Mouse (Mus musculus) urinary bladder, adult 18-20 months (tissue): ENCODE measurements around the gene Sdf4.

Experiments used
- DNase-seq, 2 experiments: peaks; one replicate each; pipeline ENCODE4 v3.0.0; 2022; ENCODE audit warnings: low spot score in 2 of 2, mixed read lengths in 2 of 2

The Sdf4 gene

DNA sequence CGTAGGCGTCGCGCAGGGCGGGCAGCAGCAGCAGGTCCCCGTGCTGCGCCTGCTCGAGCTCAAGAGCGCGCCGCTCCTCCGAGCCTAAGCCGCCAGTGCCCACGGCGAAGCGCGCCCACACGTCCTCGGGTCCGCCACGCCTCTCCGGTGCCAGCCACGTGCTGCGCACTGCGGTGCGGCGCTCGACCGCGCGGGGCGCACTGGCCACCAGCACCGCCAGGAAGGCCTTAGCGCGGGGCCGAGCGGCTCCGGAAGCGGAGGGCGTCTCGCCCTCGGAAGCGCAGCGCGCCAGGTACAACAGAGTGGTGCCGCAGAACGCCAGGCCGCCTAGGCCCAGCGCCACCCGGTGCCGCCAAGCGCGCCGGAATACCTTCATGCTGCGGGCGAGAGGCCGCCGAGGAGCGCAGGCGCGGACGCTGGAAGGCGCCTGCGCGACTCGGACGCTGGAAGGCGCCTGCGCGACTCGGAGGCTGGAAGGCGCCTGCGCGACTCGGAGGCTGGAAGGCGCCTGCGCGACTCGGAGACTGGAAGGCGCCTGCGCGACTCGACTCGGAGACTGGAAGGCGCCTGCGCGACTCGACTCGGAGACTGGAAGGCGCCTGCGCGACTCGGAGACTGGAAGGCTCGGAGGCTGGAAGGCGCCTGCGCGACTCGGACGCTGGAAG lies at the start of gene Sdf4, which contains the start of gene B3galt6:
Gene Sdf4 (plus strand): TSS at position 632 of the 665 bp plus-strand sequence.
Gene B3galt6 (minus strand): TSS at position 409 of the 665 bp plus-strand sequence.
- peak; percentile 68 to 87 for DNase-seq

DNA sequence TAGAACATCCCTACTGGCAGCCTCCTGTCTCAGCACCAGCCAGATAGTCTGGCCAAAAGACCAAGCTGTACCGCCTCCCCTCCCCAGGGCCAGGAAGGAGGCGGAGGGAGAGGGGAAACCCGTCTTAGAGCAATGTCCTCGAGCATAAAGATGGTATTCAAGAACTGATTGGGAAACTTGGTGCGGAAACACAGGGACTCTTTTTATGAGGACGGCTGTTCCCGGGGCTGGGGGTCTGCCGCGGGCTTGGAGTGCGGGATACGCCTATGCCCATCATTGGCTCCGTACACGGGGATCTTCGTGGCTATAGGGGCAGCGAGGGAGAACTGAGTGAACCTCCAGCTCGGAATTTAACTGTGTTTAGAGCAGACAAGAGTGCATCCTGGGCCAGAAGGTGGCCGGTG lies 49.6 kb upstream of the Sdf4 start:
- DNase-seq: peak in 1 of 2 experiments; percentile 19

DNA sequence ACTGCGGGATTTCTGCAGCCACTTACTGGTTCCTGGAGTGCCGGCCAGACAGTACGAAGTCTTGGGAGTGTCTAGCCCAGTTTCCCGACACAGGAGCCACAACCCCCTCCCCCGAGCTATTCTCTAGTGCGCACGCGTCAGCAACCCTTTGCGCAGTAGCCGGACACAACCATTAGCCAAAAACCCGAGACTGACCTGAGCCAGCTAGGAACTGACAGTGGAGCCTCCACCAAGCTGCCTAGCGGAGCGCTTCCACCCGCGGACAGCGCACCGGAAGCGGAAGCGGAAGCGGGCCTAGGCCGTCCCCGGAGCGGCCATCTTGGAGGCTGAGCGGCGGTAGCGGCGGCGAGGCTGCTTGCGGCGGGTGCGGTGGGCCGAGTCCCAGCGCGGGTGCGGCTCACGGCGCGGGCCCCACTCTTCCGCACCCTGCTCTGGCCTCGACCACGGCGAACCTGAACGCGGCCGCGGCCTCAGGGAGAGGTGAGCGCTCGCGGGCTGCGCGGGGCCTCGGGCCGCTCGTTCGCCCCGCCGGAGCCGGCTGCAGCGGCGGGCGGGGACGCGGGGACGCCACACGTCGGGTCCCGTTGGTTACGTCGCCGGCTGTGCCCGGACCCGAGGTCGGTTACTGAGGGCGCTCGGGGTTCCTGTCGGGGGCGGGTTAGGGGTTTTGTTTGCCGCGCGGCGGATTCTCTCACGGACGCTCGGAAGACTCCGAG lies 49.0 kb upstream of the Sdf4 start, which contains the start of gene Ube2j2:
Gene Ube2j2 (plus strand): TSS at position 298 of the 716 bp plus-strand sequence.
- DNase-seq: peak; percentile 96 to 100

DNA sequence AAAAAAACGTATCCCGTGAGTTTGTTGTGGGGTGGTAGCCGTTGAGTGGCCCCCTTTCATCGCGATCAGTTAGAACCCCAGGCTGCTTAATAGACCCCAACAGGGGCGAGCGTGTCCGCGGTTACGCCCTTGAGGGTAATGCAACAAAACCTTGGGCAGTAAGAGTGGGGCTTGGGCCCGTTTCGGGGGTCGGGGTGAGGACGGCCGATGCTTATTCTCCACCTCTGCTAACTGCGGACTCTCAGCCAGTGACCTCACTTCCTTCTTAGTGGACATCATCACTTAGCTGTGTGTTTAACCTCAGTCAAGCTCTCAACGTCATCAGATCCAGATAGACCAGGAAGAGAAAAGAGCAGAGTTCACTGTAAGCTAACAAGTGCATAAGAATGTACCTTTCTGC lies 48.4 kb upstream of the Sdf4 start:
- DNase-seq: no peak

DNA sequence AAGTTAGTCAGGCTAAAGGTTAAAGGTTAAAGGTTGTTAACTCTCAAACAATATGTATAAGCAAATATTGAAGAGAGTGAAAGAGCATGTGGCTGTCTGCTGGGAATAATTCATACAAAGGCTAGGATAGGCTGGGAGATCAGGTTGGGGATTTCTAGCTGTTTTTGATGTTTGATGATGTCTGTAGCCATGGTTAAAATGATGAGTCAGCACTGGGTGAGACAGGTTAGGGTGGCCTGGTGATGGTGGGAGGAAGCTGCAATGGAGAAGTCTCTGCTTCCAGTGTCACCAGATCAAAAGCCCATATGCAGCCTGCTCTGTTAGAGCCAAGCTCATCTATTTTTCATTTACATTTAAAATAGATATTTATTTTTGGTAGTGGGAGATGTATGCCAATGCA lies 45.6 kb upstream of the Sdf4 start:
- DNase-seq: no peak

DNA sequence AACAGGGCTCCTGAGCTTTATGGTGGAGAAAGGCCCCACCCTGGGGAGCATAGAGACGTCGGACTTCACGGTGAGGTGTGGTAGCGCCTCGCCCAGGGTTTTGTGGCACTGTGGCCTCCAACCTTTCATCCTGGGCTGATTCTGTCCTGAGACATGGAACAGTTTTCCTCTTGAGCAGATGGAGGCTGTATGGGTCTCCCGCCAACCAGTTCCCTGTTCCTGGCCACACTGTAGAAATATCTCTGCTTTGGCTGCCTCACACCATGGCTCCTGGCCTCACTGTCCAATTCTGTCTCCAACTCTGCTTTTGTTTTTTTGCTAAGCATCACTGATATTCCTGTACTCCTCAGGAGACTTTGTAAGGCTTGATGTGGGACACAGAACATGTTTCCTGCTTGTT lies 37.2 kb upstream of the Sdf4 start:
- no peak for DNase-seq

DNA sequence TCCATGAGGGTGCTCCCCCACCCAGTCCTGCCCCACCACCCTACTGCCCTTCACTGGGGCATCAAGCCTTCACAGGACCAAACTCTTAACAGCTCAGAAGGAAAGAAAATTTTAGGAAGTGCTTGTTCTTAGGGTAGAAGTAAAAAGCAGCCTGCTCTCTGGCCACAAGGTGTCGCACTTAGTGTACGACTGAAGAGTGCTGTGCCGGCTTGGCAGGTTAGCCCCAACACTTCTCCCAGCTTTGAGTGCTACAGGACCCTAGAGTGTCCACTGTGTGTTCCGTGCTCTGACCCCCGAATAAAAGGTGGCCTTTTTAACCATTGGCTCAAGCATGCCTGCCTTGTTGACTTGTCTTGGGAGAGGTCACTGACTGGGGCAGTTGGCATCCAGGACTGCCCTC lies 33.4 kb upstream of the Sdf4 start:
- peak; percentile 36 to 45 for DNase-seq

DNA sequence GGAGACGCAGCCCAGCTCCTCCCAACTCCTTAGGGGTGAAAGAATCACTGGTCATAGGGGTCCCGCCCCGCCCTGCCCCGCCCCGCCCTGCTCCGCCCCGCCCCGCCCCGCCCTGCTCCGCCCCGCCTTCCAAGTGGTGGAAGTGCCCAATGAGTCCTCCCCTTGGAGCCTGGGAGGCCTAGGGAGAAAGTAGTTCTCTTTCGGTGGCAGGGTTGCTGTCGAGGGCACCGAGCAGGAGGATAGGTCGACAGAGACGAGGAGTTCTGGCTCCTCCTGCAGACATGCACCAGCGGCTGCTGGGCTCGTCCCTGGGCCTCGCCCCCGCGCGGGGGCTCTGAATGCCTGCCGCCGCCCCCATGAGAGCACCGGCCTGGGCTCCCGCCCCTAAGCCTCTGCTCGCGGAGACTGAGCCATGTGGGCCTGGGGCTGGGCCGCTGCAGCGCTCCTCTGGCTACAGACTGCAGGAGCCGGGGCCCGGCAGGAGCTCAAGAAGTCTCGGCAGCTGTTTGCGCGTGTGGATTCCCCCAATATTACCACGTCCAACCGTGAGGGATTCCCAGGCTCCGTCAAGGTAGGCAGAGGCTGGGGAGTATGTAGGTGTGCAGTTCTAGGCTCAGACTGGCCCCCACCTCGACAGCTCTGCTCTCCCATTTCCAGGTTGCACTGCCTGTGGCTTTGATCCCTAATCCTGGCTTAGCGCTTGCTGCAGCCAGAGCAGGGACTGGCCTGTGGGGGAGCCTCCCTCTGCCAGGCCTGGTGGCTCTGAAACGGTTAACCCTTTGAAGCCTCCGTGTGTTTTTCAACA lies 30.3 kb upstream of the Sdf4 start, which contains the start of gene C1qtnf12:
Gene C1qtnf12 (plus strand): TSS at position 152 of the 805 bp plus-strand sequence.
- peak; percentile 31 to 38 for DNase-seq

DNA sequence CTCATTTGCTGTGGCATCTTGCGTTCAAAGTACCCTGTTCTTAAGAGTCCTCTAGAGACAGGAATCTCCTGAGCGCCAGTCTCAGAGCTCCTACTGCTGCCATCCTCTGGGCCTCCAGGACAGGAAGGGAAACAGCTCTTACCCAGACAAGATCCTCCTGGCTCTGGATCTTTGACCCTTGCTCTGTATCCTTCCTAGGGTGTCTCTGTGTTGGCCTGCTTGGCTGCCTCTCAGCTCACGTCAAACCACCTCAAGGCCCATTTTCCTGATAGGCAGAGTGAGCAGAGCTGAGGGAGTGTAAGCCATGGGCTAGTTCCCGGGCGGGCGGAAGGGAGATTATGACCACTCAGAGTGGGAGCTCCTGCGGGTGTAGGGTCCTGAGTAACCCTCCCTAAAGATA lies 29.6 kb upstream of the Sdf4 start:
- DNase-seq: no peak

DNA sequence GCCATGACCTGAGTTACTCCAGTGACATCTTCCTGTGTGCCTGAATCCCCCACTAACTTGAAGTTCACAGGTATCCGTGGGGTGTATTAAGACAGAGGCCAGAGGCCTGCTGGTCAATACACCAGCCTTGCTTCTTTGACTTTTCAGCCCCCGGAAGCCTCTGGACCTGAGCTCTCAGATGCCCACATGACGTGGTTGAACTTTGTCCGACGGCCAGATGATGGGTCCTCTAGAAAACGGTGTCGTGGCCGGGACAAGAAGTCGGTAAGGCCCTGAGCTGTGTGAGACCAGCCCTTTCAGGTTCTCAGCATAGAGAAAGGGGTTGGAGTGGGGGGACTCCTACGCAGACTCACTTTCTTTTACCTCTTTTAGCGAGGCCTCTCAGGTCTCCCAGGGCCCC lies 28.3 kb upstream of the Sdf4 start:
- no peak for DNase-seq

DNA sequence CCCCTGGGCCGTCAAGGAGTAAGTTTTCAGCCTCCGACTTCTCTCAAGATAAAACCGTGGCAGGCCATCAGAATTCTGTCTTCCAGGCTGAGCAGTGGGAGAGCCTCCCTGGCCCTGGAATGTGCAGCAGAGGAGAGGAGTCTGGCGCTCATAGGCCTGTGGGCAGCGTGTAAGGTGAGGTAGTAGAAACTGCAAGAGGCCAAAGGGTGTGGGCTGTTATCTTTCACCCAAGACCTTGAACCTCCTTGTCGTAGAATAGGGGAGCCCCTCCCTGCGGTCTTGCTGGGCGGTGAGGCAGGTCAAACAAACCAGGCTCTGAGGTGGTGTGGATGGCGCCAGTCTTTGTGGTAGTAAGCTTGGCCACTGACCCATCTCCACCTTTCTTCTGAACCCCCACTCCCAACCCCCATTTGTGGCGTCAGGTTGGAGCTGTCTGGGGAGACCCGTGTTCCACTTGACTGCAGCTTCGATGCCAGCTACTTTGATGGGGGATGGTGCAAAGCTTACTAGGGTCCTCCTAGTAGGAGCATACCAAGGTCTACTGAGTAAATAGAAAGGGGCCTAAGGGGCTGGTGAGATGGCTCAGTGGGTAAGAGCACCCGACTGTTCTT lies 23.5 kb upstream of the Sdf4 start:
- DNase-seq: no peak

DNA sequence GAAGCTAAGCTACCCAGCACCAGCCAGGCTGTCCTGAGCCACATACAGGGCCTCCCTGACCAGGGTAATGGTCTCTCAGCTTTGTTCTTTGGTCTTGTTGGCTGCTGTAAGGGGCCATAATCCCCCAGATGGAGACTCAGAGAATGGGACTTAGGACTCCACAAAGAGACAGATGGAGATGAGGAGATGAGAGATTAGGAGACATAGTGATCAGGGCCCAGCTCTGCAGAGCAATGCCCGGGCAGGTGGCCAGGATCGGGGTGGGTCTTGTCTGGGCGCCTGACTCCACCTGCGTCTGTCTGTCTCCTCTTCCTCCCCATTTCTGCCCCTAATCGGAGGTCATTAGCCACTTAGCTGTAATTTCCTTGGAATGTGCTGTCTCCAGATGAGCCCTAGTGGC lies 22.4 kb upstream of the Sdf4 start:
- DNase-seq: no peak

DNA sequence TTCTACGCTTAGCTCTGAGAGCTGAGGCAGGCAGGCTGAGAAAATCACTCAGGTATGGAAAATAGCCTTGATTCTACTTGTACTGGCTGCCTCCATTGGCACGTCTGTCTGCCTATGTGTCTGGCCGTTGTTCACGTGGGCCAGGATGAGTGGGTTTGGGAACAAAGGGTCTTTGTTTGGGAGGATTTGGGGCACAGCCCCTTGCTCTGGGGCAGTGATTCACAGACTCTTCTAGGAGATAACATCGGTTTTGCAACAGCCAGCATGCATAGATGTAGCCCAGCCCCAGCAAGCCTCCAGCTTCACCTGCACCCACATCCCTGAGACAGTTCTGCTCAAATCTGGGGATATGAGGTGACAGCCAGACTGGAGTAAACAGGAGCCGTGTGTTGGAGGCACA lies 20.0 kb upstream of the Sdf4 start:
- no peak for DNase-seq

DNA sequence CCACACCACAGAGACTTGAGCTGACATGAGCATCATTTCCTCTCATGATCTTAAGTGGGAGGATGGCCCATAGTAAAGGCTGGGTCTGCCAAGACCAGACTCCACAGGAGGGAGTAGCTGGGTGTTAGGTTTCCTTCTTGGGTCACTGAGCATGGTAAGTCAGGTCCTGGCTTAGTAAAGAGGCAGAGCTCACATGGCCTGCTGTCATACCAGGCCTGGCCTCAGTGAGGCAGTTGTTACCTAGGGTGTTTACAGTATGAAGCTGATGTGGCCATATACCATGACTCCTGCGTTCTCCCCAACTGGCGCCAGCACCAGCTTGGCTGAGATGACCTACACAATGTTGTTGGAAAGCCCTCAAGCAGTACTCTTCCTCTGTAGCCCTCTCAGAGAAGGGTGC lies 19.4 kb upstream of the Sdf4 start:
- no peak for DNase-seq

DNA sequence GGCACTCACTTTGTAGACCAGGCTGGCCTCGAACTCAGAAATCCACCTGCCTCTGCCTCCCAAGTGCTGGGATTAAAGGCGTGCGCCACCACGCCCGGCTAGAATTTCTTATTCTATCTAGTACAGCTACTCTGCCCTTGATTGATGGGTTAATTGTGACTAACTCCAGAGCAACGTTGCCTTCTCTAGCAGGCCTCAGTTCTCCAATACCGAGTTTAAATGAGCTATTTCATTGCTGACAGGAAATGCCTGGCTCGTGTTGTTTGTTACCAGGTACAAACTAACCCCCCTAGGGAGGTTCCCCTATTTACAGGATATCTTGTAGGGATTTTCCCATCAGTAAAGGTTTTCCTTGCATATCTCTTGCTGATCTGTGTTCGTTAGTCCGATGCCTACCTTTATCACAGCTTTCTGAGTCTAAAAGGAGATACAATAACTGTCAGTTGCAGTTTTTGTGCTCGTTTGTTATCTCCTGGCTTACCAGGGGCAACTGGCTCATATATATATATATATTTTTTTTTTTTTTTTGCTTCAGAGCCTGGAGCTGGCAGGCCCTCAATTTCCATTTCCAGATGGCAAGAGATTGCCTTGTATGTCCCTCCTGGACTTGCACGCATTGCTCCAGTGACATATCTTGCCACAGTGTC lies 11.1 kb upstream of the Sdf4 start:
- no peak for DNase-seq

DNA sequence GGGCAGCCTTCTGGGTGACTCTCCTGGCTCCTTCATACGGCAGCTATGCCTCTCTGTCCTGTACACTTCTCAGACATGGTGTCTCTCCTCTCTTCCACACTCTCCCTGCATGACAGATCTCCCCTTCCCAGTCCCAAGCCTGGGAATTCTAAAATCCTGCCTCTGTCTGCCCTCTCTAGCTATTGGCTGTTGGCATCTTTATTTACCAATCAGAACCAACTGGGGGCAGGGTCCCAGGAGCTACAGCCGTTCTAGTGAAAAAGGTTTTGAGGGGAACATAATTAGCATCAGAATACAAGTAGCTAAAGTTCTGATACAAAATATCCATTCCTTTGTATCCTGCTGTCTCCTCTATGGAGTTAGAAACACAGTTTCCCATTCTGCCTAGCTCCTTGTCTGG lies 8.9 kb upstream of the Sdf4 start:
- no peak for DNase-seq

DNA sequence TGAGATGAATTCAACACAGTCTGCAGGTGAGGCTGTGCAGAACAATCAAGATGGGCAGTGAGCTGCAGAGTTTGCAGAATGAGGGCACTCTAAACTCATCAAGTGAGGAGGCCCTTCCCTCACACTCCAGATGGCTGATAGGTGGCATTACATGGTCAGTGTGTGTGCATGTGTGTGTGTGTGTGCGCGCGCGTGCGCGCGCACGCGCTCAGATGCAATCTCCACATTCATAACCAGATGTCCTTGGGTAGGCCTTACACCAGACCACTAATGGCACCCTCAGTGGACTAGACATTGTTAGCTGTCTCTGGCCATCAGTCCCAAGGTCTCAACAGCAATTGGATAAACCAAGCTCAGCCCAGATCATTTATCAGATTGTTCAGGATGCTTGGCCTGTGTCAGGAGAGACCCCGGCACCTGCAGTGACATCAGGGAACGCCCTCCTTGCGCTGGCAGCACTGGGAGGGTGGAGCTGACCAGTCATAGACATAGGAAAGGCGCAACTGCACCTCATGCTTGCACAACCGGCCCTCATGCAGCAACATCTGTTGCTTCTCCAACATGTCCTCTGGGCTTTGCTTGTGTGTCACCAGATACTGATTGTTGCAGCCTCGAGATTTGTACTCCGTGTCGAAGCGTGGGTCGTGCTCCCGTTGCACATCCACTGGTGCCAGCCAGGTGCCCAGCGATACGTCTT lies 1.3 kb upstream of the Sdf4 start:
- no peak for DNase-seq

DNA sequence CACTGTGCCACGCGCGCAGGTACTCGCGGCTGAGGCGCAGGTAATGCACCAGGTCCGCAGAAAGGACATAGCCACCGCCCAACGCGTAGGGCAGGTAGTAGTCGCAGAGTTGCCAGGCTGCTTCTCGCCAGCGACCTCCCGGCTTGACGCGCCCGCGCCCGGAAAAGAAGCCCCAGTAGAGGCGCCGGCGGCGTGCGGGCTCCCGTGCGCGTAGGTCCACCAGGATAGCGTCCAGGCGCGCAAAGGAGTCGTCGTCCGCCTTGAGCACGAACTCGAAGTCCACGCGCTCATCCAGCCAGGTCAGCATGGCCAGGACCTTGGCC lies 803 bp upstream of the Sdf4 start:
- DNase-seq: no peak

DNA sequence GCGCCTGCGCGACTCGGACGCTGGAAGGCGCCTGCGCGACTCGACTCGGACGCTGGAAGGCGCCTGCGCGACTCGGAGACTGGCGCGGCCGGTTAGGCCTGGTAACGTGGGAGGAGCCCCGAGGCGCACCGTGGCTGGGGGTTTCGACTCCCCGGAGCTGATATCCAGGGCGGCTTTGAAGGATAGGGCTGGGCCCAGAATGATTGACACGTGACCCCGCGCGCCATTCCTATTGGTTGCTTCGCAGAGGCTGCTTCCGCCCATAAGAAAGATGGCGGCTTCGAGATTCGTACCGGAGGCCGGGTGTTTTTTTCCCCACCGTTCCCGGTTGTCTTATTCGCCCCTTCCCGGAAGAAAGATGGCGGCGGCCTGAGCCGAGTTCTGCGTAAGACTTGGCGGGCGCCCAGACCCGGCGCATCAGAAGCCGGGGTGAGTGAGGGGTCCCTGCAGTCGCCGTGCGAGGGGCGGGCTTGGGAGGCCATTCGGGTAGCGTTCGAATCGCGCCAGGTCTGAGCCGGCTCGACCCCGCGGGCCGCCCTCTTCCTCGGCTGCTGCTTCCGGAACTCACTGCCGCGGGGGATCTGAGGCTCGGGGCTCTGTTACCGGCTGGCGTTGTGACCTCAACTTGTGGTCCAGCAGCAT lies 355 bp downstream of the Sdf4 start:
- DNase-seq: peak; percentile 91 to 99

DNA sequence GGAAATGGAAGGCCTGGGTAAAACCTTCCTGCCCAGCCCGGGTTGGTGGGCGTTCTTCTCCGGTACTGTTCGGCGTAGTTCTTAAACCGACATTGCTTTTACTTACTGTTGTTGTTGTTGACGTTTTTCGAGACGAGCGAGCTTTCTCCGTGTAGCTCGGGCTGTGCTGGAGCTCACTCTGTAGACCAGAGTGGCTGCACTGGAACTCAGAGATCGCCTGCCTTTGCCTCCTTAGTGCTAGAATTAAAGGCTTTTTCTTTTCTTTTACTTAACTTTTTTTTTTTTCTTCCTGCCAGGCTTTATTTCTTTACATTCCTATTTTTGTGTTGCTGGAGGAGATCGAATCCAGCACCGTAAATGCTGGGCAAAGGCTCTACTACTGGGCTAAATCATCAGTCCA lies 934 bp downstream of the Sdf4 start:
- DNase-seq: no peak

DNA sequence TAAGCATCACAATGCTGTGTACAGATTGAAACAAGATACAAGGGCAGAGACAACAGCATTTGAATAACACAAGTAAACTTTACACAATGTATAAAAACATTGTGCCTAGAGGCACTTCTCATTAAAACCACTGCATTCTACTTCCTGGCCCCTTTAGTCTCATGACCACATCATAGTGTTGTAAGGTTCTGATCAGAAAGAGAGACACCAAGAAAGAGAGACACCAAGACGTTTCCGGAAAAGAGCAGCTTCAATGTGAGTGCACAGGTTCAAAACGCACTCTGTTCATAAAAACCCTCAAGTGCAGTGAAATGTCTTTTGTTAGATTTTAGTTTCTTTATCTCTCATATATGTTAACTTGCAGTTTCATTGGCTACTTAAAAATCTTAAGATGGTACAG lies 11.4 kb downstream of the Sdf4 start:
- DNase-seq: no peak
